Mouse (Mus musculus): ENCODE measurements at regions not wholly inside any gene's neighbourhood (a gene's known extent, or its start where the extent isn't known, plus 50 kb on each side); places are given as distances from the start of the nearest gene placed in this dataset.

DNA sequence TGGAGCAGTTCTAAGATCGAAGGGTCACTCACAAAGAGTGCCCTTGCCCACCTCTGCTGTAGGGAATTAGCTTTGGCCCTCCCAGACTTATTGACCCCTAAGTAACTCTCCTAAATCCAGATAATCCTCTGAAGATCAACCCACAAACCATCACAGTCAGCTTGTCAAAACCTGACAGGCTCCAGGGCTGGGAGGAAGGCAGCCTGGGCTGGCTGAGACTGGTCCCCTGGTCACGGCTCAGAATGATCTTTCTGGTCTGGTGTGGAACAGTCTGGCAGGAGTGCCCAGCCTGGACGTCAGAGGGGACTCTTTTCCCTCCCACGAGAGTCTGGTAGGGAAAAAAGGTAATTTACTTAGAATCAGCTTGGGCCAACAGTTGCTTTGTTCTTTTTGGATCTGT lies 99.0 kb upstream of the Haao start:
- Histone ChIP-seq H3K4me3 (replicated peaks) (no peak overlapping the region), H3K9me3 (replicated peaks) (no peaks in the 10 kb centered on the region), H3K4me2 (no peak overlapping the region), H3K36me3 (replicated peaks) (no peaks in the 10 kb centered on the region), H3K9ac (no peak overlapping the region), H3K4me1 (replicated peaks) (no peaks in the 10 kb centered on the region), H3K27ac (replicated peaks) (no peak overlapping the region), H3K27me3 (no peaks in the 10 kb centered on the region)
- ATAC-seq (ENCODE audit: insufficient read depth): no peak
- 46% methylated on average over 4 of the region's 4 CpGs for WGBS (ENCODE audit: insufficient replicate concordance)

GRCm38 (mm10) chr17:83939344-83939743 lies 91.6 kb upstream of the Haao start:
- Histone ChIP-seq H3K4me1 (replicated peaks) (peaks cover 16% of the 10 kb centered on the region; the same call in 1 of the 2 replicates), H3K36me3 (replicated peaks) (no peaks in the 10 kb centered on the region), H3K4me3 (replicated peaks) (no peak overlapping the region), H3K9ac (no peak overlapping the region), H3K9me3 (replicated peaks) (no peaks in the 10 kb centered on the region), H3K27me3 (no peaks in the 10 kb centered on the region), H3K4me2 (no peak overlapping the region), H3K27ac (replicated peaks) (no peak overlapping the region)
- ATAC-seq (ENCODE audit: insufficient read depth): no peak
- WGBS (ENCODE audit: insufficient replicate concordance): 74% methylated on average over 10 of the region's 10 CpGs

- no peak overlapping the region for H3K4me3 ChIP-seq (replicated peaks)
- 69% methylated on average over 11 of the region's 11 CpGs for WGBS (ENCODE audit: insufficient replicate concordance)
- H3K4me2 ChIP-seq: no peak overlapping the region
- no peak overlapping the region for H3K9ac ChIP-seq
- ATAC-seq (ENCODE audit: insufficient read depth): no peak
- H3K9me3 ChIP-seq (replicated peaks): no peaks in the 10 kb centered on the region
- no peak overlapping the region for H3K27ac ChIP-seq (replicated peaks)
- peaks cover 16% of the 10 kb centered on the region; the same call in 1 of the 2 replicates for H3K4me1 ChIP-seq (replicated peaks)
- H3K27me3 ChIP-seq: no peaks in the 10 kb centered on the region
- H3K36me3 ChIP-seq (replicated peaks): no peaks in the 10 kb centered on the region
Measured at GRCm38 (mm10) chr17:83938671-83939244, 91.0 kb upstream of the Haao start.

DNA sequence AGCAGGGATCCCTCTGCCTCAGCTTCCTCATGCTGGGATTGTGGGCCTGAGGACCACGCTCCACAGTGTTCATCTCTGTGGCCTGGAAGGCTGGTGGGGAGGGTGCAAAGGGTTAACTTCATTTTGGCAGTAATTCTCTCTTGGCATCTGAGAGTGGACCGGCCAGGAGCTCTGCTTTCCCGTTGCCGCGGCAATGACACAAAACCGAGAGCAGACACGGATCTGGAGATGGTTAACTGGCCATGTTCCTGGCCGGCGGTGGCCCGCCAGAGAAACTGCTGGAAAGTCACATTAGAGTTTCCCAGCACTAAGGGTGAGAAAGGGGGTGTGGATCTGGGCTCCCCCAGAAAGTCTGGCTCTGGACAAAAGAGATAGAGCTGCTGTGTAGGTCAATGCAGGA lies 89.8 kb upstream of the Haao start:
- ATAC-seq (ENCODE audit: insufficient read depth): no peak
- Histone ChIP-seq H3K4me1 (replicated peaks) (peaks cover 16% of the 10 kb centered on the region; the same call in 1 of the 2 replicates), H3K9ac (no peak overlapping the region), H3K4me3 (replicated peaks) (no peak overlapping the region), H3K4me2 (no peak overlapping the region), H3K9me3 (replicated peaks) (no peaks in the 10 kb centered on the region), H3K27ac (replicated peaks) (no peak overlapping the region), H3K27me3 (no peaks in the 10 kb centered on the region), H3K36me3 (replicated peaks) (no peaks in the 10 kb centered on the region)
- WGBS (ENCODE audit: insufficient replicate concordance): 62% methylated on average over 10 of the region's 10 CpGs

GRCm38 (mm10) chr17:83936677-83937076 lies 88.9 kb upstream of the Haao start:
- Histone ChIP-seq H3K36me3 (replicated peaks) (no peaks in the 10 kb centered on the region), H3K27ac (replicated peaks) (no peak overlapping the region), H3K4me3 (replicated peaks) (no peak overlapping the region), H3K9me3 (replicated peaks) (no peaks in the 10 kb centered on the region), H3K4me1 (replicated peaks) (peaks cover 16% of the 10 kb centered on the region; the same call in 1 of the 2 replicates), H3K9ac (no peak overlapping the region), H3K27me3 (no peaks in the 10 kb centered on the region), H3K4me2 (no peak overlapping the region)
- ATAC-seq (ENCODE audit: insufficient read depth): no peak
- WGBS (ENCODE audit: insufficient replicate concordance): 47% methylated on average over 9 of the region's 9 CpGs

DNA sequence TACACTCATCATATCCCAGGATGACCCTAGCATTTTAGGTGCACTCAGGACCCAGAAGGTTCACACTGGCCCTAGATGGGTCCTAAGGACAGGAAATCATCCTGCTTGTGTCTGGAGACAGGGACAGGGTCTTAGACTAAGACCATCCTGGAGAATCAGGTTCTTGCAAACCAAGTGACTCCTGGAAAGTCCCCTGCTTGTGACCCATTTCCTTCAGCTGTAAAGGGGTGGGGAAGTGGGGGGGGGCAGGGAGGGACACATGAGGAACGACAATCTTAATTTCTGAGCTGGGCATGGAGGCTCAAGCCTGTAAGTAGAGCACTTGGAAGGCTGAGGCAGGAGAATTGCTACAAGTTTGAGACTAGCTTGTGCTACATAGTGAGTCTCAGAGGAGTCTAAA lies 88.2 kb upstream of the Haao start:
- 0% methylated on average over 1 of the region's 1 CpGs for WGBS (ENCODE audit: insufficient replicate concordance)
- no peaks in the 10 kb centered on the region for H3K36me3 ChIP-seq (replicated peaks)
- no peak overlapping the region for H3K4me2 ChIP-seq
- no peaks in the 10 kb centered on the region for H3K27me3 ChIP-seq
- H3K27ac ChIP-seq (replicated peaks): no peak overlapping the region
- peaks cover 16% of the 10 kb centered on the region; the same call in 1 of the 2 replicates for H3K4me1 ChIP-seq (replicated peaks)
- no peaks in the 10 kb centered on the region for H3K9me3 ChIP-seq (replicated peaks)
- no peak for ATAC-seq (ENCODE audit: insufficient read depth)
- H3K4me3 ChIP-seq (replicated peaks): no peak overlapping the region
- H3K9ac ChIP-seq: no peak overlapping the region

DNA sequence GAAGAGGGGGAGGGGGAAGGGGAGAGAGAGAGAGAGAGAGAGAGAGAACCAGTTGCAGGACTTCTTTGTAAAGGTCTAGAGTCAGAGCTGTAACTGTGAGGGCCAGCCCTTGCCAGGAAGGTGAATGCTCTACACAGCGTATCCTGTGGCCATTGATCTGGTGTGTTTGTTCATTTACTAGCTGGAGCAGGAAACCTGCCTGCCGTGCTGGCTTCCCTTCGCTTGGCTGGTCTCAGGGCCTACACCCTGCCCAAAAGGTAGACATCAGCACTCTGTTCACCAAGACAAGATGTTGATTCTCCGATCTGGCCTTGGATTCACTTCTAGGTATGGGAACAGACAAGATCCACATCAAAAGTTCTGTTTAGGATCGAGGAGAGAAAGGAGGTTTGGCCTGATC lies 87.5 kb upstream of the Haao start:
- Histone ChIP-seq H3K4me2 (no peak overlapping the region), H3K4me3 (replicated peaks) (no peak overlapping the region)

GRCm38 (mm10) chr17:83933743-83934142 lies 86.0 kb upstream of the Haao start:
- Histone ChIP-seq H3K4me3 (replicated peaks) (no peak overlapping the region), H3K27ac (replicated peaks) (no peak overlapping the region), H3K9me3 (replicated peaks) (no peaks in the 10 kb centered on the region), H3K9ac (no peak overlapping the region), H3K4me1 (replicated peaks) (peaks cover 16% of the 10 kb centered on the region; the same call in 1 of the 2 replicates), H3K4me2 (no peak overlapping the region), H3K36me3 (replicated peaks) (no peaks in the 10 kb centered on the region), H3K27me3 (no peaks in the 10 kb centered on the region)
- no peak for ATAC-seq (ENCODE audit: insufficient read depth)
- WGBS (ENCODE audit: insufficient replicate concordance): 69% methylated on average over 10 of the region's 10 CpGs

More for the DNA sequence above, 87.5 kb upstream of the Haao start:
- H3K9me3 ChIP-seq (replicated peaks): no peaks in the 10 kb centered on the region
- no peaks in the 10 kb centered on the region for H3K36me3 ChIP-seq (replicated peaks)
- whole genome bisulfite sequencing (ENCODE audit: insufficient replicate concordance): 45% methylated on average over 5 of the region's 5 CpGs
- no peak overlapping the region for H3K27ac ChIP-seq (replicated peaks)
- H3K9ac ChIP-seq: no peak overlapping the region
- no peaks in the 10 kb centered on the region for H3K27me3 ChIP-seq
- ATAC-seq (ENCODE audit: insufficient read depth): no peak
- H3K4me1 ChIP-seq (replicated peaks): peaks cover 16% of the 10 kb centered on the region; the same call in 1 of the 2 replicates

GRCm38 (mm10) chr17:83930401-83930800 lies 82.6 kb upstream of the Haao start:
- Histone ChIP-seq H3K4me2 (no peak overlapping the region), H3K9me3 (replicated peaks) (no peaks in the 10 kb centered on the region), H3K36me3 (replicated peaks) (no peaks in the 10 kb centered on the region), H3K4me1 (replicated peaks) (0 out of 2 replicates have a peak, but pooled peaks cover 4% of the 10 kb centered on the region), H3K27ac (replicated peaks) (no peak overlapping the region), H3K4me3 (replicated peaks) (no peak overlapping the region), H3K9ac (no peak overlapping the region), H3K27me3 (no peaks in the 10 kb centered on the region)
- ATAC-seq (ENCODE audit: insufficient read depth): no peak
- 66% methylated on average over 5 of the region's 5 CpGs for WGBS (ENCODE audit: insufficient replicate concordance)

DNA sequence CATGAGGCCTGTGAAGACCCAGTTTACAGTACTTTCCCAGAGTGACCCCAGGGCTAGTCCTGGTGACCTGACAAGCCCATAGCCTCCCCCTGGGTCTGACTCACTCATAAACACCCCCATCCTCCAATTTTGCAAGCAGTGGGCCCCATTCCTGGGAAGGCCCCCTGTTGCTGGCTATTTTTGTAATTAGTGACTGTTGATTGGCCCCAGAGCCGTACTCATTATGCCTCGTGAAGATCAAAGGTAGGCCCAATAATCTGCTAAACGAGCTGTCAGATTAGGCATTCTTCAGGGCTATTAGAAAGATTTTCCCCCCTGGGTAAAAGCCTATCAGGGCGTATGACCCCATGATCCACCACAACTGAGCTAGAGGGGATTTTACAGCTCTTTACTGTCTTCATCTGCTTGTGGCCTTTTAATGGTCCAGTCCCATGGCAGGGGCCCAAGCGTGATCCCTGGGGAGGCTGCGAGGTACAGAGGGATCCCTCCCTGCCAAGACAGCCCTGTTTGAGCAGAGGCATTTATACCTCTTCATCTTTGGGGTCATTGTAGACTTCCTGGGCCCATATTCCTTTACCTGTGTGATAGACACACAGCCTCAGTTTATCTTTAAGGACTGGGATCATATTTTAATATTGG lies 80.1 kb upstream of the Haao start:
- no peak overlapping the region for H3K4me2 ChIP-seq
- no peak for ATAC-seq (ENCODE audit: insufficient read depth)
- H3K27me3 ChIP-seq: no peaks in the 10 kb centered on the region
- no peaks in the 10 kb centered on the region for H3K9me3 ChIP-seq (replicated peaks)
- H3K4me3 ChIP-seq (replicated peaks): no peak overlapping the region
- no peak overlapping the region for H3K27ac ChIP-seq (replicated peaks)
- no peak overlapping the region for H3K9ac ChIP-seq
- H3K4me1 ChIP-seq (replicated peaks): peaks cover 12% of the 10 kb centered on the region; the same call in 1 of the 2 replicates
- WGBS (ENCODE audit: insufficient replicate concordance): 67% methylated on average over 6 of the region's 6 CpGs
- H3K36me3 ChIP-seq (replicated peaks): no peaks in the 10 kb centered on the region

DNA sequence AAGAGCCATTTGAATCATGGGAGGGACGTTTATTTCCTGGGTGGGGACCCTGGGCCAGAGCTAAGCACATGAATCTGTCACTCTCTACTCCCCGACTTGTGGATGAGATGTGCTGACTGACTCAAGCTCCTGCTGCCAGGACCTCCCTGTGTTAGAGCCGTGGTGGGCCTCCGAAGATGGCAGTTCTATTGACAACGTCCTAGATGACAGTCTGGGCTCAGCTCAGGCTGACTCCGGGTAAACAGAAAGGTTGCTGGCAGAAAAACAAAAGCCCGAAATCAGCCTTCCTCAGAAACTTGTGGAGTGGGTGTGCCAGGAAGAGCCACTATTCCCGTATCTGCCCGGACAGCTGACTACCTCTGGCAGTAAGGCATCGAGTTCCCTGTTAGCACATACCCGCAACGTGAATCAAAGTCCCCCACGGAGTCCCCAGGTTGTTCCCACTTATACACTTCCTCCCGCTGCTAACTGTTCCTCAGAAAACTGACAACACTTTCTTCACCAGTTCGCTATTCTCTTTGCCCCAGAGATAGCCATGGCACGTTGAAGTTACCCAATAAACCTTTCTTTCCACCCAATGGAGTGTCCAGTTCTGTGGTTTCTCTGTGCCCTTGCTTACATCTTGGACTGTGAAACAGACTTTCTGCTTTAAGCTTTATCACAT lies 76.6 kb upstream of the Haao start:
- ATAC-seq (ENCODE audit: insufficient read depth): no peak
- Histone ChIP-seq H3K27me3 (no peaks in the 10 kb centered on the region), H3K27ac (replicated peaks) (no peak overlapping the region), H3K9ac (no peak overlapping the region), H3K4me3 (replicated peaks) (no peak overlapping the region), H3K4me2 (no peak overlapping the region), H3K36me3 (replicated peaks) (no peaks in the 10 kb centered on the region), H3K4me1 (replicated peaks) (peaks cover 12% of the 10 kb centered on the region; the same call in 1 of the 2 replicates), H3K9me3 (replicated peaks) (no peaks in the 10 kb centered on the region)
- 30% methylated on average over 16 of the region's 16 CpGs for WGBS (ENCODE audit: insufficient replicate concordance)
